Mouse (Mus musculus): Measurements from ENCODE around the gene Krtap8-1. TPM values are rescaled to one million over a fixed set of nuclear protein-coding genes. Genes with fewer than 3 reads are reported as not detected.

The Krtap8-1 gene
- polyA plus RNA-seq, 1 experiment from 2014 or later, result not detected

Other genes with a start within 250 kb of the Krtap8-1 start
- not detected in 2 replicates for gene Krtap21-1, start 84.1 kb downstream of the Krtap8-1 start, polyA plus RNA-seq (2014; fragmentation: Nextera tagmentation; extraction: Ambion mirVana)
- gene Krtap6-2, start 67.8 kb downstream of the Krtap8-1 start, polyA plus RNA-seq (2014; fragmentation: Nextera tagmentation; extraction: Ambion mirVana), result not detected in 2 replicates
- not detected in 2 replicates for gene Krtap7-1, start 20.4 kb upstream of the Krtap8-1 start, polyA plus RNA-seq (2014; fragmentation: Nextera tagmentation; extraction: Ambion mirVana)
- gene Krtap11-1, start 83.2 kb upstream of the Krtap8-1 start, polyA plus RNA-seq (2014; fragmentation: Nextera tagmentation; extraction: Ambion mirVana), result not detected in 2 replicates